12 mouse cellular contexts compared by ENCODE assay signal in the genomic region with DNA sequence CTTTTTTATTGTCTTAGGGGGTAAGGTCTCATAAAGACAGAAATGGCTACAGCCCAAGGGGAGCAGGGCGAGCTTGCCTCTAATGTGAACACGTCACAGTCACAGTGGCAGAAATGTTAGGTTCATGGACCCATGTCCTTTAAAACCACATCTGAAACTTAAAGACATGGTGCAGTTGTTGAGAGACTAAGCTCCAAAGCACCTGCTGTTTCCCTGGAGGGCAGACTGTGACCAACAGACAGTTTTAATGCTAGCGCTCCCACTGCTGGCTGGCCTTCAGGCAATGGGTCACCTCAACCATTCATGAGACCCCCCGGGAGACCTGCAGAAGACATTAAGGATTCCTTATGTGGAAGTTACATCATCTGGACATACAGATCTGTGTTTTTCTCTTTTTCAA.
"Had no signal": no experiment of that assay in that cellular context is flagged by ENCODE, and none has a peak within 500 bp of the region (broad histone marks: within the 10 kb centered on the region; RNA-seq: fewer than 3 reads in every experiment).

No protein-coding gene starts in this region.

- DNase-seq: liver, postnatal 0 days; thymus, adult 2 months; thymus, postnatal 14 days had no signal

- H3K27ac ChIP-seq: limb, embryonic 12.5 days; limb, embryonic 15.5 days; liver, embryonic 14.5 days; midbrain, embryonic 12.5 days; midbrain, embryonic 15.5 days; neural tube, embryonic 13.5 days had no signal

- H3K36me3 ChIP-seq: limb, embryonic 12.5 days; limb, embryonic 15.5 days; midbrain, embryonic 12.5 days; midbrain, embryonic 15.5 days; neural tube, embryonic 13.5 days had no signal

- H3K4me1 ChIP-seq: midbrain, embryonic 12.5 days had no signal

- H3K9ac ChIP-seq: limb, embryonic 12.5 days; limb, embryonic 15.5 days; liver, embryonic 14.5 days; liver, postnatal 0 days; lung, embryonic 14.5 days; midbrain, embryonic 12.5 days; midbrain, embryonic 15.5 days; neural tube, embryonic 13.5 days had no signal

- H3K27me3 ChIP-seq: limb, embryonic 12.5 days; limb, embryonic 15.5 days; midbrain, embryonic 12.5 days; midbrain, embryonic 15.5 days; neural tube, embryonic 13.5 days had no signal

- H3K9me3 ChIP-seq: limb, embryonic 15.5 days; midbrain, embryonic 12.5 days; midbrain, embryonic 15.5 days; neural tube, embryonic 13.5 days had no signal

- ATAC-seq: intestine, embryonic 16.5 days; liver, postnatal 0 days; midbrain, embryonic 15.5 days had no signal

- H3K4me3 ChIP-seq: limb, embryonic 12.5 days; limb, embryonic 15.5 days; midbrain, embryonic 12.5 days; midbrain, embryonic 15.5 days; neural tube, embryonic 13.5 days had no signal

- H3K4me2 ChIP-seq: limb, embryonic 12.5 days; limb, embryonic 15.5 days; liver, embryonic 11.5 days; midbrain, embryonic 12.5 days; midbrain, embryonic 15.5 days had no signal
